Mouse (Mus musculus) cerebellum, postnatal 25 days (tissue): ENCODE data around the gene Zfp62.

Experiments
- DNase-seq, 2 experiments: peaks; one replicate each; pipeline ENCODE4 v3.0.0; 2021; ENCODE audit warnings: mixed read lengths in 2 of 2

Gene Zfp62

DNA sequence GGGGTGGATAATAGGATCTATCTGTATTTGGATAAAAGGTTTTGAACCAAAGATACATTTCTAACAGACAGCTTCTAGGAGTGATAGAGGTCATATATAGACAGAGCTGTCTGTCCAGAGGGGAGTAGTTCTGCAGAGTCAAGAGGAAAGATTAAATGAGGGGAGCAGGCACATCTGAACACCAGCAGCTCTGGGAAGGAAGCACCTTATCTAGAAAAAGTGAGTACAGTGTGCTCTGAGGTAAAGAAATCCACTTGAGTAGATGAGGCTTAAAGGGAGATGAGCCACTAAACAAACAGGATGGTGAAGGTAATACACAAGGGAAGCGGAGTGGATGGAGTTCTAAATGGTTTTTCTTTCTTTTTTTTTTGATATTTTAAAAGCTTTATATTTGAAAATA, 4.4 kb downstream of the Zfp62 start:
- no peak for DNase-seq

DNA sequence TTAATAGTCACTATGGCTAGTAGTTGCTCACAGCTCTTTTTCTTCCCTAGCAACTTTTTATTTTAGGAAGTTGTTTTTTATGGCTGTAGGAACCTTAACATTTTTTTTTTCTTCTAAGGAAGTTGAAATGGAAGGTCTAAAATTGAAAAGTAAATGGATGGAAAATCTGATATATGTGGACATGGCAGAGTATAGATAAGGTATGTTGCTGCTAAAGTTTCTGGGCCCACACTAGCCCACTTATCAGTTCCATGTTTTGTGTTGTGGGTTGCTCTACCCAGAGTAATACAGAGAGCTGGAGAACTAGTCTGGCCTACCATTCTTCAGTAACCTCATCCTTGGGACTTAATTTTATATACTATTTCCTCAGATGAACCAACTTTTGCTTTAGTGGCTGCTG, 9.5 kb downstream of the Zfp62 start:
- DNase-seq = no peak

DNA sequence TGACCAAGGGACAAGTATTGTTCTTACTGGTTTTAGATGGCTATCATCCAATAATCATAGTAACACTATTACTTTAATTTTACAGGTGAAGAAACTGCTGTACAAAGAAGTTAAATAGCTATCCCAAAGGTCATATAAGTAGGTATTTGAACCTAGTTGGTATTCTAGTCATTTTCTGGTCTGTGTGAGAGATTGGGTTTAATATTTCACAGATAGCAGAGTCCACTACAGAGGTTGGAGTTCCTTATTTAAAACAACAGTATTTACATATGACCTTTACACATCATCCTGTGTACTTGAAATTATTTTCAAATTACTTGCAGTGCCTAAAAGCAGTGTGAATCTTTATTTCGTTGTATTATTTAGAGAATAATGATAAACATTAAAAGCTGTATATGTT, 10.4 kb downstream of the Zfp62 start:
- DNase-seq = no peak

DNA sequence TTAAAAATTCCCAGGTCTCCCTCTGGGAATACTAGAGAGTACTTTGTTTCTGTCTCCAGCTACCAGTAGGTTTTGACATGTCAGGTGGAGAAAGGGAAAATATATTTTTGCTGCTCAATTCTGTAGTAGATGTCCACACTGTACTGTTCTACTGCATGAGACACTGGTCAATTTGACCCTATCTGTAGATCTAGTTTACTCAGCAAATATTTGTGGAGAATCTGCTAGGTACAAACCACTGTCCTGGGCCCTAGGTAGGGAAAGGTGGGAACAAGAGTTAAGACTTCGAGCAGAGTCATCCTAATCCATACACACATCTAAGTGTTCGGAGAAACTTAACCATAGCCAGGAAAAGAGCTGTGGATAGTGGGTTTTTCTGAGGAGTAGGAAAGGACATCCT, 16.2 kb downstream of the Zfp62 start:
- no peak for DNase-seq

DNA sequence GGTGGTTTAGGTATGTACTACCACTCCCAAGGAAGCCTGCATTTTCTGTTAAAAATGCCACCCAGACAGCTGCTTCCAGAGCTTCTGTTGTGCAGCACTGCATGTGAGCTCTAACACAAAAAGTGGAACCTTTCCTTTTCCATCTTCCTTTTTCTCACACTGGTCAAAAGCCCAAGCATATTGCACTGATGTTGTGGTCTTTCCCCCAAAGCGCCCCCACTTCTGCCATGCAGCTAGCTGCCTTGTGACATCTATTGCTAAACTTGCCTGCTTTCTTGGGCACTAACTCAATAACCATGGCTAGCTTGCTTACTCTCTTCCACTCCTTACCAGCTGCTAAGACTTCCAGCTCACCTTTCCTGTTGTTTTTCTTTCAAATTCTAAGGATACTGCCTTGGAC, 21.4 kb downstream of the Zfp62 start:
- no peak for DNase-seq

DNA sequence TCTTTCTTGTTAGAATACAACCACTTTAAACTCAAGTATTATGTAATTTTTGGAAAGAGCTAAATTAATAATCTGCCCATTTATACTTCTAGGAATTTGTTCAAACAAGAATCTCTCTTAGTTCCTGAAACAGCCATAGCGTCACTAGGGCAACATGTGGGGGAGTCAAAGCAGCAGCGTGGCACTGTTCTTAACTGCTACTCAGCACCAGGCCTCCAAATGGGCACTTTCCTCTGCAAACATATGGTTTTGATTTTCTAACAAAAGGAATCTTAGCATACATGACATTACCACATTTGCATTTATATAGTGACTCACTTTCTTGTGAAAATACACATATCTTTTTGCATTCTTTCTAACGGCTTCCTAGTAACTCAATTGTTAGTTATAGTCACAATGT, 29.7 kb downstream of the Zfp62 start:
- no peak for DNase-seq

DNA sequence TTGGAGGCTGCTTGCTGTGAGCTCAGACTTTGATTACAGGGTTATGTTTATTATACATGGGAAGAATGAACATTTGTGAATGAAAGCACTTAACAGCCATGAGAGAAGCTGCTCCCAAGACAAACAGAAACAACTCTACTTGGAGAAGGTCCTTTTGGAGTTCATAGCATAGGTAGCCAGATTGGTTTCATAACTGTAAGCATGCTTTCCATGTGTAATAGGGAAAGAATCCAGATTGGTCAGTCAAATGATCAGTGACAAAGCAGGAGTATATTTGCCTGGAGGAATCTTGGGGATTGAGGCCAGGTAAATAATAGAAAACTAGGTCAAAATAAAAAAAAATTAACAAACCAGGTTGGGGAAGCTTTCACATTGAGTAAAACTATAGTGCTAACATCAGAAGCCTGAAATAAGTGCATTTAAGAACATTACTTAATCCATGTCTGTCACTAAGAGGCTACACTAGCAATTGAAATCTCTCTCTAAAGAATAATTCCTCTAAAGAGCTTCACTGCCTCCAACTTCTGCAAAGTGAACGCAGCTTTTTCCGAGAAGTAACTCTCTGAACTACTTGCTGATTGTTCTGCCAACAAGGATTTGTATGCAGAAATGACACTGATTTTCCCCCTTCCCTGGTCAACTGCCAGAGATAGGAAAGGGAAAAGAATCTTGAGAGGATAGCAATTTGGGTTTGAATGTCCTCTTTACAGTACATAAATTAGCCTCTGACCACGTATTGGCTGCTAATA, 32.5 kb downstream of the Zfp62 start:
- DNase-seq = no peak

DNA sequence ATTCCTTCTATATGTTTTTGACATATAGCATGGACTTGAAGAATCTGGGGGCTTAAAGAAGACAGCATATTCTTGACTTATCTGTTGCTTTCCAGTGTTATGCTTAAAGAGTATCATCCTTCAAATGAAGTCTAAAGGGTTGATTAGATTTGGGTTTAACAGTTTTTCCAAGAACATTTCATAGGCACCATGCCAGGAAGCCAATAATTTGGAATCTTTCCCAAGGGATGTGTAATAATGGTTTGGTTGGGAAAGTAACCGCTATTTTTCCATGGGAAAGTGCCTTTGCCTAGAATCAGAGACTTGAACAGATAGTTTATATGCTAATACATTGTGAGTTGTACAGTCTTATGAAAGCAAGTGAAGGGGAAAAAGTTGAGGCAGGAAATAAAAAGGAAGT, 33.8 kb downstream of the Zfp62 start:
- no peak for DNase-seq

DNA sequence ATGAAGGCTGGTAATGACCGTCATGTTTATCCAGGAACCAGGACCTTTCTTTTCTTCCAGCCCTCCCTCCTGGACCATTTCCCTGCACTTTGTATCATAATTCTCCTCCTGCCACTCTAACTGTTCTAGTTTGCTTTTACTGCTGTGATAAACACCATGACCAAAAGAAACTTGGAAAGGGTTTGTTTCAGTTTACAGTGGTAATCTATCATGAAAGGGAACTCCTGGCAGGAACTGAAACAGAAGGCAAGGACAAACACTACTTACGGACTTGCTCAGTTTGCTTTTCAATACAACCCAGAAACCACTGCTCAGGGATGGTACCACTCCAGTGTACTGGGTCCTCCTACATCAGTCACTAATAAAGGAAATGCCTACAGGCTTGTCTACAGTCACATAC, 34.4 kb downstream of the Zfp62 start:
- no peak for DNase-seq

DNA sequence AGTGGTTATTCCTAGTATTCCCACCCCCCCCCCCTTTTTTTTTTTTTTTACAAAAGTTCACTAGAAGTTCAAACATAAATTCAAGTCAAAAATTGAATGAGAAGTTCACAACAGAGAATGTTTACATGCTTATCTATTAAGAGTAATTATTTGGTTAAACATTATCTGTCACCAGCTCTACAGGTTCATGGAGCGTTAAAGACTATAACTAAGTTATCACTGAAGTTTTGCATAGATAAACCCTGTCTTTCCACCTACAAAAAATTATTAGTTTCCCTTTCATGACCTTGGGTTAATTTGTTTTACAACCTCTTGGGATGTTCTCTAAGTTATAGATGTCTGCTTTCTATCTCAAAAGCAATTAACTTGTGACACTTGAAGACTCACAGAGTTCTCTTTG, 37.2 kb downstream of the Zfp62 start:
- DNase-seq = no peak

DNA sequence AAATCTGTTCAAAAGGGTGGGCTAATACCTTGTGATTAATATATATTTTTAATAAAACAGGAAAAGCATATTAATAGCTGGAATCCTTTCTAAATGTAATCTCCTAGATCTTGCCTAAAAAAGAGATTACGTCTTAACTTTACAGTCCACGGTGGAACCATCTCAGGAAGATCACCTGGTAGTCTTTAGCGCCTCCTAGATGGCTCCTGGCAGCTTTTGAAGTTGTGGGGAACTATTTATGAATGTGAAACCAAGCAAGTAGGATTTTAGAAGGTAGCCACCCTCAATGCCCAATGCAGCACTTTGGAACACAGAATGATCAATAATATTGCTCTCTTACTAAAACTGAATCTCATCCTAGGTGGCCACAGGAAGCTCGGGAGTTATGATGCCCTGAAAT, 37.8 kb downstream of the Zfp62 start:
- DNase-seq = no peak

DNA sequence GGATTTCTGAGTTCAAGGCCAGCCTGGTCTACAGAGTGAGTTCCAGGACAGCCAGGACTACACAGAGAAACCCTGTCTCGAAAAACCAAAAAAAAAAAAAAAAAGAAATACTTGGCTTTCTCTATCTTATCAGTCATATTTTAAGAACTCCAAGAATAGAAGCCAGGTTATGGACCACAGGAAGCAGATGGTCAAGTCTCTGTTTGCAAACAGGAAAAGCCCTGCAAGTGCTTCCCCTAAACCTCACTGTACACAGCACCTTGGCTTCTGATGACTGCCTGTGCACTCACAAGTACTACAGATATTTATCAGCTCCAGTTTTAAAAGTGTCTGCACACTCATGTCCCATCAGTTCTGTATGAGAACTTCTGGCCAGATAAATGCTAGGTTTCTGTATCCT, 38.4 kb downstream of the Zfp62 start:
- no peak for DNase-seq

DNA sequence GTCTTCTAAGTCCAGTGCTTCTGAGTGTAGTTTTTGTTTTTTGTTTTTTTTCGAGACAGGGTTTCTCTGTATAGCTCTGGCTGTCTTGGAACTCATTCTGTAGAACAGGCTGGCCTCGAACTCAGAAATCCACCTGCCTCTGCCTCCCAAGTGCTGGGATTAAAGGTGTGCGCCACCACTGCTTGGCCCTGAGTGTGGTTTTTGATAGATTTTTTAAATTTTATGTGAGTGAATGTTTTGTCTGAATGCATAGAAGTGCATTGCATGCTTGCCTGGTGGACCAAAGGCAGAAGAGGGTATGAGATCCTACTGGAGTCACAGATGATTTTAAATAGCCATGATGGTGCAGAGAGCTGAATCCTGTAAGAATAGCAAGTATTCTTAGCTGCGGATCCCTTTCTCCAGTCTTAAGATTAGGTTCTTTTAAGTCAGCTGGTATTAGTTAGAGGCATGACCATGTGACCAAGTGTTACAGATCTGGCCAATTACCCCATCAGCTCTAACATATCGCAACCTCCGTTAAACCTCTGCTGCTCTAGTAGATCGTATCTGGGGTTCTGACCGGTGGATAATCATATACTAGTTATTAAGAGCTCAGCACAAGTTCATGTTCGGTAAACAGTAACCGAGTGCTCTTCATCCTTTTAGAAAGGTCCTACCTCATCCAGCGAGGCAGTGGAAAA, 40.0 kb downstream of the Zfp62 start:
- no peak for DNase-seq

DNA sequence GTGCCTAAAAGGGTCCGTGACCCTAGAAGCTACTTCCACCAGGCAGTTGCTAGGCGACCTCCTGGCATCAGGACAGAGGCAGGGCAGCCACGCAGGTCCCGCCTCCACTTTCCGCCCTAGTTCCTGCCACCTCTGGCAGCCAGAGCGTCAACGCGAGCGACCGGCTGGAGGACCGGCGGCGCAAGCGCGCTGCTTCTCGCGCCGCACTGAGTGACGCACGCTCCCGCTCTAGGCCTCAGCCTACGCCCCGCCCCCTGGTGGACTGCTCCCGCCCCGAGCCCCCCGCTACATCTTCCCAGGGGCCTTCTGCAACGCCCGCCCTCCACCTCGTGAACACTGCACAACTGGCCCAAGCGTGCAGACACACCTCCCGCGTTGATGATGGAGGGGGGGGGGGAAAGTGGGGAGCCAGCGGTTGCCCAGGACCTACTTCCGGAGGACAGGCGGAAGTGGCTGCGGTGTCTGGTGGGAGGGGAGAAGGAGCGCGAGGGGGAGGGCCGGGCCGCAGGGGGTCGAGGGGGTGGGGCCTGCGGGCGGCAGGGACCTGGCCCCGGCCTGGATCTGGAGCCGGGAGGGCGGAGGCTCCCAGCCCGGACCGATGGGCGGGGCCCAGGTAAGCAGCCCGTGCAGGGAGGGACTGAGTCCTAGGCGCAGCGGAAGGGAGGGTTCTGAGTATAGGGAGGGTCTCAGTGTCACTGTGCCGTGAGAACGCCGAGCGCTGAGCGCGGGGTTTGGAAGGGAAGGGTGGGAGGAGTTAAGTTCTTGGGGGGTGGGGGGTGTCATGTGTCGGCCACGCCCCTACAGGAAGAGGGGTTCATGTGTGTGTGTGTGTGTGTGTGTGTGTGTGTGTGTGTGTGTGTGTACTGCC, 40.9 kb downstream of the Zfp62 start, which contains the start of gene Mgat1:
Mgat1 (plus strand) TSS at position 465 of the 868 bp plus-strand sequence.
- peak; percentile 92 to 93 for DNase-seq

DNA sequence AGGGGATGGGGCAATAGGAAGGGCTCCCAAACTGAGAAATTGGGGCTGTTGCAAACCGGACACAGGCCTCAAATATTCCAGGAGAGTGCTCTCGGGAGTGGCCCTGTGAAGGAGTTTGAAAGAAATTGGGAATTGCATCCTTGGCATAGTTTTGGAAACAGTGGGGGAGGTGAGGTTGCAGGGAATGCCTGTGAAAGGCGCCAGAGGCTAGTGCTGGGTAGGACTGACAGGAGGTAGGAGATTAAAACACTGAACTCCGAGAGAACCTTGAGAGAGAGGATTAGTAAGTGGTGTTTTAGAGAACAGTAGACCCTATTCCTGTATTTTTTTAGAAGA, 41.5 kb downstream of the Zfp62 start:
- no peak for DNase-seq

DNA sequence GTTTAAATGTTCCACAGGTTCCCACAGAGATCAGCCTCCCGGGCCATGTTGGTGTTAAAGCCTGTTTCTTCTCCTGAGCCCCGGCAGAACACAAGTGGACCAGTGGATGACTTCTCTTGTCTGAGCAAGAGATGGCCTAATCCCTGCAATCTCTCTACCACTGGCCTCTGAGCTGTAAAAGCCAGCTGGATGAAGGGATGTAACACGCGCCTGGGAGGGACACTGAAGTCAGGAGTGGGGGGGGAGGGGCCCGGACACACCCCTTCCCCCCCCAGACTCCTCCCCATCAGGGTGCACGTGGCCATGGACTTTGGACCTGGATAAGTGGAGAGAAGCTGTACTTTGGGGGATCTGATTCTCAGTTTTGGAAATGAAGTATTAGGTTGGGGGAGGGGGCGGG, 42.1 kb downstream of the Zfp62 start:
- DNase-seq = peak in 1 of 2 experiments; percentile 28

DNA sequence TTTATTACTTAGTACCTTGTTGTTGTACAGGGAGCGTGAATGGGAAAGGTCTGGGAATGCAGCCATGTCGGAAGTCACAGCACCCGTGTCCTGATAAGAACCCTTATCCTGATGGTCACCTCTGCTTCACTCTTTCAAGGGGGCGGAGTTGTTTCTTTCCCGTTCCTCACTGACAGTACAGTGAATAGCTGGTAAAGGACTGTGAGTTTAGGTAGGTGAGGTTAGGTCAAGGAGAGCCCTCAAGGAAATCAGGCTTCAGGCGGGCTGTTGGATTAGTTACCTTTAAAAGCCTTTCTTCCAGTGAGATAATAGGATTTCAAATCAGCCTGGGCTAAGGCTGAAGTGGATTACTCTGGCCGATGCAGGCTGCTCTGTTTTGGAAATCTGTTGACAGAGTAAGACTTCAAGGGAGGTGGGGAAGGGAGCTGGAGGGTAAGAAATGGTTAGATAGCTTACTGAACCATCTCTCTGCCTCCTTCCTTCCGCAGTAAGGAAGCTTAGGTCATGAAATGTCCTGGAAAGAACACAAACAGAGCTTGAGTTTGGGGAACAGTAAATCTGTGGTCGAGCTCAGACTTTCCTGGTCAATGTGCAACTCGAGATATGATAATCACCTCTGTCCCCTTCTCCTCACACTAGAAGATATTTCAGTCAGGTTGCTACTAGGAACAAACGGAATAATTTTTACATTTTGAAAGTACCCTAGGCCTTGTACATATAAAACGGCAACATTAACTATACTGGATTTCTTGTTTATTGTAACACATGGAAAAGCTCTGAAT, 42.7 kb downstream of the Zfp62 start:
- DNase-seq = no peak

DNA sequence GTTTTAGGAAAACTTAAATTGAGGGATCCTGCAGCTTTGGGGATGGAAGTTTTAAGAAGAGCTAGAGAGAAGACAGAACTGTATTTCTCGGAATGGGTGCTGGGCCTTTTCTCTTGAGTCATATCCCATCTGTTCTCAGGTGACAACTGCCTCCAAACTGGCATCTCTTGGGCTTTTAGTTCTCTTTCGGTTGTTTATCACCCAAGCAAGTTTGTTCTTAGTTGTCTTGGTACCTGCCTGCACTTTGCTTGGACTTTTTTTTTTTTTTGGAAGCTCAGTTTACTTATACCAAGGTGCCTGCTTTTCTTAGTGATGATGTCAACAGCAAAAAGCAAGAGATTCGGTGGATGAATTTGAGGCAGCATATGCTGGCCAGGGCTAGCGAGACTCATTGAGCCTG, 43.4 kb downstream of the Zfp62 start:
- DNase-seq = no peak

DNA sequence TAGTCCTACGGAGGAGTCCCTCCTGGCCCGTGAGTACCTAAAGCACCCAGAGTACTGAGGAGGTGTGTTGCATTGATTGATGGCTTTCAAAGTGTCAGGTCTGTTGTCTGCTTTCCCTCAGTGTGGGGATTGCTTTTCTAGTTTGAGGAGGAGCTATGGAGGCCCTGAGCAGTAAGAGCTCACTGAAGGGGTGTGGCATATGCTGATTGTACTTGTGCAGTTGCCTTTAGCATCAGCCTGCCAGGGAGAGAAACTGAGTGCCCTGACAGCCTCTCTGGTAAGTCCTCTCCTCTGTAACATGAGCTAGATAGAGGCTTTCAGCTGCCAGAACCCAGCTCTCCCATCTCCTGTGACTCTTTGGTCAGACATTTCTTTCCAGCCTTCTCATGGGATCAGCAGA, 44.2 kb downstream of the Zfp62 start:
- DNase-seq = no peak

DNA sequence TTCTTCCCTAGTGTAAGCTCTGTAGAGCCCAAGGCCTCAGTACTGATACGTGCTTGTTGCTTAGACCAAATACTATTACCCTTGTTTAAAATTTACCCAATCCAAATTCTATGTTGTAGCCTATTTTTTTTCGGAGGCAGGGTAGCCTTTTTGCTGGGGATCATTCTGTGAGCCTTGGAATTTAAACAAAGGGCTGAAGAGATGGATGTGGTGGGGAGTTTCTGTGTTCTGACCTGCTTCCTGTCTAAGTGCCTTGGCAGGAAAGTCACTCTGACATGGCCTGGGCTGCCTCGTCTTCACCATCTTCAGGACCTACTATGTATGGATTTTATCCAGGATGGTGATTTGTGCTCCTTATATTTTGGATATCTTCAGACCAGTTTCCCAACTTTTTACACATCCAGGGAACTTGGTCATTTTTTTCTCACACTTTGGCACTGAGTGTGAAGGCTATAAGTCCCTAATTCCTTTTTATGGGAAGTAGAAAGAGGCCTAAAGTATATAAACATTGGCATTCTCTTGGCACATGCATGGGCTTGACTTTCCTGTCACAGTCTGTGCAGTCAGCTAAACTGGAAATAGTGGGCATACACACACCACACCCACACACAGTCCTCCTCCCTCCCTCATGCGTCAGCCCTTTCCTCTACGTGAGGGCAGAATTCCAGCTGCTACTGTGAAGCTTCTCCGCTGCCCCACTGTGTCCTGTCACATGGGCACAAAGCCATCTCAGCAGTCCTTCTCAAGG, 45.3 kb downstream of the Zfp62 start:
- DNase-seq = peak in 1 of 2 experiments; percentile 23

DNA sequence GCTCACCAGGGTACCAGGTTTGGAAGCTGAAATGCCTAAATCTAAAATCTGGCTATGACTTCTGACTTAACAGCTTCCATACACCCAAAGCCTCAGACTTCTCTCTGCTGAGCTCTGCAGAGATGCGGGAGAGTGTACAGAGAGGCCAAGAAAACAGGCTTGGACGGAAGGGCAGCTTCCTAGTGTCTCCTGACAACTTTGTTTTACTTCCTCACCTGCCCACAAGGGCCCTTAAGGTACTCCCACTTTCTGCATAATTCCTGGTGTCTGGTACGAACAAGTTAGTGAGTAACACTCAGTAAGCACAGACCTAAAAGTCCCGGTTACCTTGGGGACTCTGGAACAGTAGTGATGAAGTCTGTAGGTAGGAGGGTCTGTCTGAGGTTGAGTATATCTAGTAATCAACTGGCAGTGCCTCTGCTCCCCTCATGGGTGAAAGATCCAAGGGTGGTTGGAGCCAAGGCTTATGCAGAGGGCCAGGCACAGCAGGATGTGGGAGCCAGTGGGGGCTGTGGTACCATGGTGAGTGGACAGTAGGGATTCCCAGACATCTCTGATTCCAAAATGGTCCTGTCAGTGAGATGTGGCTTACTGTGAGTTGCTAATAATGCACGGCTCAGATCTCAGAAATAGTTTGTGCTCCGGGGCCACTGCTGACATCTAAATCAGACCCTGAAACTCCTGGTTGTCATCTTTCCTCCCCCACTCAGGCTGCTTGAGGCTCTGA, 46.0 kb downstream of the Zfp62 start:
- no peak for DNase-seq
